Mouse (Mus musculus) limb, embryonic 10.5 days (tissue): ENCODE measurements around the gene Hmga1. TPM values are rescaled to one million over a fixed set of nuclear protein-coding genes. Genes with fewer than 3 reads are reported as not detected.

ENCODE experiments used
- DNase-seq: peaks from one replicate; pipeline ENCODE4 v3.0.0-alpha.2; 2017; ENCODE audit warnings: low spot score
- H3K27ac ChIP-seq: fragments of 300-500 bp; sonication (generic); 2 replicates; pipeline ENCODE4 v1.5.1; 2016; ENCODE audit warnings: mild to moderate bottlenecking
- H3K27me3 ChIP-seq: fragments of 300-500 bp; sonication (generic); 2 replicates; pipeline ENCODE4 v1.6.1; 2016; ENCODE audit warnings: low read depth, mild to moderate bottlenecking; ENCODE audit not compliant: poor library complexity, severe bottlenecking
- H3K36me3 ChIP-seq: fragments of 300-500 bp; sonication (generic); 2 replicates; pipeline ENCODE4 v1.6.1; 2016; ENCODE audit warnings: mild to moderate bottlenecking, moderate library complexity
- H3K4me1 ChIP-seq: fragments of 300-500 bp; sonication (generic); 2 replicates; pipeline ENCODE4 v1.6.1; 2016
- H3K4me3 ChIP-seq: fragments of 300-500 bp; sonication (generic); 2 replicates; pipeline ENCODE4 v1.5.1; 2016; ENCODE audit warnings: mild to moderate bottlenecking, moderate library complexity
- H3K9me3 ChIP-seq: fragments of 300-500 bp; sonication (generic); replicated peaks from 2 replicates; pipeline ENCODE4 v1.6.1; 2016; ENCODE audit warnings: mild to moderate bottlenecking
- WGBS: fragments of 180-500 bp; shearing (Covaris S2); methylation state at CpG from one replicate; pipeline ENCODE4 v1.1.7; 2016; 5-methylcytosine and 5-hydroxymethylcytosine counted together
- polyA plus RNA-seq: library from polyadenylated mRNA; unstranded; fragments of >200 nt; fragmentation: Nextera tagmentation; extraction: Ambion mirVana; gene quantifications from 2 replicates; pipeline ENCODE4 v1.2.1, GENCODE M21; 2016

Hmga1 gene
- polyA plus RNA-seq = 904 and 1,218 TPM in 2 replicates

DNA sequence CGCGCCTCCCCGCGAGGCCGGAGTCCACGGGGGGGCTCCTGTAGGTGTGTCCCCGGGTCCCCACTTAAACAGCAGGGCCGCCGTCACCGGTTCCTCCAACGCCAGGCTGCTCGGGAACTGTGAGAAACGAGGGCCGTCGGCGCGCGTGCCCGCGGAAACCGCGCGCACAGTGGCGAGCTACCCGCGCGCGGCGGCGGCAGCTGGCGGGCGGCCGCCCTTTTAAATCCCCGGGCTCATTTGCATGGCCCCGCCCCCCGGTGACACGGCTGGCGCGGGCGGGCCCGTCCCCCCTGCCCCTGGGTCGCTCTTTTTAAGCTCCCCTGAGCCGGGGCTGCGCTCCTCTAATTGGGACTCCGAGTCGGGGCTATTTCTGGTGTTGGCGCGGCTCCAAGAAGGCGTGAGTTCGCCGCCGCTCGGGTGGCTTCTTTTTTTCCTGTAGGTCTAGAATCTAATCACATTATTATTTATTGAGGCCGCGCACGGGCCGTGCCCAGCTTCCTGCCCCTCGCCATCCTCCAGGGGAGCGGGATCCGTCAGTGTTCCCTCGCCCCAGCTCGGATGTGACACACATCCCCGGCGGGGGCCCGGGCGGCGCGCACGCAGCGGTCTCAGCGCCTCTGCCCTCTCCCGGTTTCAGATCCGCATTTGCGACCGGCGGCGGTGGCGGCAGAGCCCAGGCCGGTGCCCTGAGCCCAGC lies at the start of gene Hmga1:
TSS of gene Hmga1 (plus strand) at position 183 of the 697 bp plus-strand sequence.
- peaks cover 75% of the 10 kb centered on the region for H3K4me1 ChIP-seq
- under 1% methylated on average over 78 of the region's 79 CpGs for WGBS
- H3K27me3 ChIP-seq = no peaks in the 10 kb centered on the region
- peaks cover 26% of the 10 kb centered on the region for H3K36me3 ChIP-seq
- no peaks in the 10 kb centered on the region for H3K9me3 ChIP-seq
- DNase-seq = peak; percentile 97
- H3K4me3 ChIP-seq = peak within 1 kb of the TSS; percentile 98
- peak within 1 kb of the TSS; percentile 99 for H3K27ac ChIP-seq

- peaks cover 58% of the 10 kb centered on the region for H3K4me1 ChIP-seq
- no peak overlapping the region for H3K27ac ChIP-seq
- no peaks in the 10 kb centered on the region for H3K36me3 ChIP-seq
- WGBS = 84% methylated on average over 7 of the region's 7 CpGs
- H3K27me3 ChIP-seq = peaks cover 94% of the 10 kb centered on the region
- H3K4me3 ChIP-seq = no peak overlapping the region
- DNase-seq = no peak
- no peaks in the 10 kb centered on the region for H3K9me3 ChIP-seq
Measured at GRCm38 (mm10) chr17:27506871-27507590, 49.3 kb upstream of the Hmga1 start.

DNA sequence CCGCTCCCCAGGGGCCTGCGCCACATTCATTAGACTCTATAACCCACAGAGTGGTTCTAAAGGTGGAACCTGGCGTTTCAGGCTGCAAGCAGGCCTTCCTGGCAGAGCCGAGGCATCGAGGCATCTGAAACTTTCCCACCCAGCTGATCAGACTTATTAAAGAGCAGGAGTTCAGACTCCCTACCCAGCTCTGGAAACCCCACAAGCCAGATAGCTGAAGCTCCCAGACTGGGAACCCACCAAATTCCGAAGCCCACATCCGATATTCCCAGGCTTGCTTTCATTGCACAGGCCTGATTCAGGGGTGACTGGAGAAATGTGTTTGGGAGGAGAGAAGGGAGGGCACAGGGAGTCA lies 48.7 kb upstream of the Hmga1 start:
- H3K27ac ChIP-seq = no peak overlapping the region
- H3K36me3 ChIP-seq = no peaks in the 10 kb centered on the region
- WGBS = 87% methylated on average over 7 of the region's 7 CpGs
- H3K4me1 ChIP-seq = peaks cover 58% of the 10 kb centered on the region
- H3K27me3 ChIP-seq = peaks cover 94% of the 10 kb centered on the region
- H3K4me3 ChIP-seq = no peak overlapping the region
- H3K9me3 ChIP-seq = no peaks in the 10 kb centered on the region
- DNase-seq = no peak

GRCm38 (mm10) chr17:27508002-27508401 lies 48.3 kb upstream of the Hmga1 start:
- 73% methylated on average over 12 of the region's 12 CpGs for WGBS
- H3K9me3 ChIP-seq = no peaks in the 10 kb centered on the region
- H3K4me1 ChIP-seq = peaks cover 58% of the 10 kb centered on the region
- no peak overlapping the region for H3K27ac ChIP-seq
- no peak overlapping the region for H3K4me3 ChIP-seq
- no peaks in the 10 kb centered on the region for H3K36me3 ChIP-seq
- H3K27me3 ChIP-seq = peaks cover 94% of the 10 kb centered on the region
- DNase-seq = no peak

GRCm38 (mm10) chr17:27508513-27508912 lies 47.8 kb upstream of the Hmga1 start:
- Histone ChIP-seq H3K36me3 (no peaks in the 10 kb centered on the region), H3K27me3 (peaks cover 94% of the 10 kb centered on the region), H3K4me3 (no peak overlapping the region), H3K9me3 (no peaks in the 10 kb centered on the region), H3K4me1 (peaks cover 58% of the 10 kb centered on the region), H3K27ac (no peak overlapping the region)
- WGBS = 79% methylated on average over 5 of the region's 5 CpGs
- no peak for DNase-seq

DNA sequence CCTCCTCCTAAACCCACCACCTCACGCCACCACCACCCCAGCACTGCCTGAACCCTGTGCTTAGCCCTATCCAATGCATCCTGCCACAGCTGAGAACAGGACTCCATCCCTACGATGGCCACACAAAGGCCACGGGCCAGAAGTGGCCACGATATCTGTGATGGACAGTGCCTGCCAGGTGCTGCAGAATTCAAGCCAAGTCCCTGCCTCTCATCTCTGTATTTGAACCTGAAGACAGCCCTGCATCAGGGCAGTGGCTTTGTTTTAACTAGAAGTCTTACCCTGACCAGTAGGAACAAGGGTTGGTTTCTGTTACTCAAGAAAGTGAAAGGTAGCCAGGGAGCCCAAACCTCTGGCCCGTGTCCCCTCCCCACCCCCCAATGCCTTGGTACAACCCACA lies 47.2 kb upstream of the Hmga1 start:
- Histone ChIP-seq H3K36me3 (no peaks in the 10 kb centered on the region), H3K27ac (no peak overlapping the region), H3K9me3 (no peaks in the 10 kb centered on the region), H3K4me1 (peaks cover 58% of the 10 kb centered on the region), H3K27me3 (peaks cover 94% of the 10 kb centered on the region), H3K4me3 (no peak overlapping the region)
- 80% methylated on average over 5 of the region's 5 CpGs for WGBS
- no peak for DNase-seq

GRCm38 (mm10) chr17:27510258-27511124 lies 45.8 kb upstream of the Hmga1 start:
- WGBS = 44% methylated on average over 9 of the region's 9 CpGs
- no peaks in the 10 kb centered on the region for H3K9me3 ChIP-seq
- H3K27me3 ChIP-seq = peaks cover 98% of the 10 kb centered on the region
- no peak overlapping the region for H3K4me3 ChIP-seq
- DNase-seq = no peak
- H3K27ac ChIP-seq = no peak overlapping the region; the same call in 1 of the 2 replicates
- H3K36me3 ChIP-seq = no peaks in the 10 kb centered on the region
- peaks cover 47% of the 10 kb centered on the region for H3K4me1 ChIP-seq

DNA sequence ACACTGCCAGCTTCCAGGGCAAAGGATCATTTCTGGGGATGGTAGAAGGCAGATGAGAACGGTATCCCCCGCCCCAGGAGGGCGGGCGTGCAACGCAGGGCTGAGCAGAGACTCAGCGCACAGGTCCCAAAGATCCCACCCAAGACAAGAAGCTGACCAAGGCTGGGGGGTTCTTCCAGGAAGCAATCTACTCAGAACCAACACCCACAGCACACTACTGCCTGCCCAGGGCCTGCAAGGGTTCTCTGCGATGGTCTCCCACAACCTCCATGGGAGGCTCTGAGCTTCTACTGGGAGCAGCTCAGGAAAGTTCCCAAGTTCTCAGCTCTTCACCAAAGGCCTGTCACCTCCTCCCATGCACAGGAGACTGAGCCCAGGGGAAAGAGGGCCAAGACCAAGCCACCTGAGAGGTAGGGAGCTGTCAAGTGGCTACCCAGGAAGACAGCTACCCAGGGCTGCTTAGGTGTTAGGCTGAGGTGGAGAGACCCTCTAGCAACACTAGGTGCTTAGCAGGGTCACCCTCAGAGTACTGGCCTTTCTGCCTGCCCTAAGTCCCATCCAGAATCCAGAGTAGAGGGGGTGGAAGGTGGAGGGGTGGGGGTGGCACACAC lies 45.1 kb upstream of the Hmga1 start:
- WGBS = 87% methylated on average over 7 of the region's 7 CpGs
- Histone ChIP-seq H3K9me3 (no peaks in the 10 kb centered on the region), H3K4me1 (peaks cover 40% of the 10 kb centered on the region), H3K4me3 (peak overlapping the region; percentile 67; the same call in 1 of the 2 replicates), H3K27ac (no peak overlapping the region), H3K36me3 (no peaks in the 10 kb centered on the region), H3K27me3 (peaks cover 100% of the 10 kb centered on the region)
- no peak for DNase-seq

DNA sequence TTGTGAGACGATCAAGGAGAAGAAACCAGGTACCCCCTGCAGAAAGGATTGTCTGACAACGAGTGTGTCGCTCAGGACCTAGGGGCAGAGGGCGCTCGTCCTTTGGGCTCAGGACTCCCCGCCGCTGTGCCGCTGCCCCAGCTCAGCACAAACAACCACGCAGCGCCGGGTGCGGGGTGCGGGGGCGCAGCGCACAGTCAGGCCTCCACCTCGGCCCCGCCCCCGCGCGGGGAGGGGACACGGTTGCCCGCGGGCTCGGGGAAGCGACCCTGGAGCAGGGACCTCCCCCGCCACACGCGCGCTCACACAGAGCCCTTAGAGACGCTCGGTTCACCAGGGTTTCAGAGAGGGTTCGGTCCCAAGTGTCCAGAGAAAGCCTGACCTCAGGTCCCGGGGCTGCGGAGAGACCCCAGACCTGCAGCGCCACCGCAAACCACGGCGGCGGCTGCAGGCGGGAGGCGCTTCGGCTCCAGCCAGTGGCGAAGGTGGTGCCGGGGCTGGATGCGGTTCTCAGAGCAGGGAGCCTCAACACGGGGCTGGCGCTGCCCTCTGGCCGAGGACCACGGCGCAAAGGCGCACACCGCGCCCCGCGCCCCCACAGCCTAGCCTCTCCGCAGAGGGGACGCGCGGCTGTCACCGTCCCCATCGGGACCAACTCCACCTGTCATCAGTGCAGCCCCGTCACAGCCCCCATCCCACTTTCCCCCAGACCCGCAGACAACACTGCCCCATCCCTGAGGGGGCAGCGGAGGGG lies 44.3 kb upstream of the Hmga1 start:
- H3K4me3 ChIP-seq = peak overlapping the region; percentile 67
- DNase-seq = peak; percentile 63
- peaks cover 99% of the 10 kb centered on the region for H3K27me3 ChIP-seq
- peak overlapping the region; percentile 69 for H3K27ac ChIP-seq
- H3K9me3 ChIP-seq = no peaks in the 10 kb centered on the region
- 1% methylated on average over 61 of the region's 64 CpGs for WGBS
- peaks cover 35% of the 10 kb centered on the region for H3K4me1 ChIP-seq
- H3K36me3 ChIP-seq = no peaks in the 10 kb centered on the region

GRCm38 (mm10) chr17:27512619-27513161 lies 43.6 kb upstream of the Hmga1 start:
- peaks cover 99% of the 10 kb centered on the region for H3K27me3 ChIP-seq
- 3% methylated on average over 77 of the region's 78 CpGs for WGBS
- no peaks in the 10 kb centered on the region for H3K9me3 ChIP-seq
- peak overlapping the region; percentile 67 for H3K4me3 ChIP-seq
- H3K4me1 ChIP-seq = peaks cover 41% of the 10 kb centered on the region
- peak overlapping the region; percentile 69 for H3K27ac ChIP-seq
- no peaks in the 10 kb centered on the region for H3K36me3 ChIP-seq
- peak; percentile 64 for DNase-seq

GRCm38 (mm10) chr17:27513279-27513915 lies 42.9 kb upstream of the Hmga1 start:
- H3K27ac ChIP-seq = peak overlapping the region; percentile 69
- WGBS = 1% methylated on average over 65 of the region's 66 CpGs
- H3K27me3 ChIP-seq = peaks cover 99% of the 10 kb centered on the region
- no peaks in the 10 kb centered on the region for H3K9me3 ChIP-seq
- H3K4me3 ChIP-seq = peak overlapping the region; percentile 67
- no peaks in the 10 kb centered on the region for H3K36me3 ChIP-seq
- no peak for DNase-seq
- peaks cover 48% of the 10 kb centered on the region for H3K4me1 ChIP-seq
